In genomic region chr10:98373314-98373713, GRCm38 (mm10) we compare ENCODE assay signal across 28 mouse cellular contexts.
DNase-seq lines count a peak whose midpoint lies in the region; ATAC-seq and TF ChIP-seq lines count a peak whose summit lies in the region.
"Had no signal": no experiment of that assay in that cellular context is flagged by ENCODE, and none has a peak within 500 bp of the region (broad histone marks: within the 10 kb centered on the region; RNA-seq: fewer than 3 reads in every experiment).

No protein-coding gene starts in this region.

- TF ChIP-seq POLR2A in limb, embryonic 14.5 days (IDR thresholded peaks at IDR 0.05; ENCODE audit: borderline replicate concordance, extremely low read depth, insufficient read depth, insufficient read length), result no peak

- DNase-seq in neural tube, embryonic 10.5 days (ENCODE audit: extremely low spot score, low spot score), result no peak
- peak; percentile 18 for DNase-seq in NIH3T3 (ENCODE audit: low read depth)
- peak; percentile 16 for DNase-seq in embryo, embryonic 11.5 days (ENCODE audit: low read depth, low spot score)
- DNase-seq in limb, embryonic 14.5 days (ENCODE audit: low spot score), result peak; percentile 9
- DNase-seq in layer of hippocampus, adult 8-10 months (ENCODE audit: low spot score in 2 of 2), result no peak
- DNase-seq in left cerebral cortex, postnatal 4 days, result no peak
- DNase-seq in hindbrain, embryonic 11.5 days (ENCODE audit: low spot score), result no peak
- DNase-seq: adrenal gland, postnatal 14 days; B cell, adult 2 months; cerebellum, adult 2 months; gastrocnemius, postnatal 14 days; kidney, adult 2 months; kidney, postnatal 14 days; midbrain, embryonic 14.5 days; thymus, adult 18-20 months; thymus, postnatal 4 days had no signal

- H3K4me2 ChIP-seq in neural tube, embryonic 15.5 days, result no peak overlapping the region
- no peak overlapping the region for H3K4me2 ChIP-seq in limb, embryonic 14.5 days (replicated peaks; ENCODE audit: low read depth, low read length, severe bottlenecking)
- H3K4me2 ChIP-seq in hindbrain, embryonic 11.5 days (replicated peaks; ENCODE audit: low read depth, low read length), result no peak overlapping the region
- H3K4me2 ChIP-seq: embryonic facial prominence, embryonic 13.5 days; forebrain, embryonic 13.5 days; hindbrain, embryonic 14.5 days; limb, embryonic 15.5 days; lung, embryonic 14.5 days; neural tube, embryonic 13.5 days had no signal

- no peak overlapping the region for H3K4me3 ChIP-seq in neural tube, embryonic 15.5 days (replicated peaks)
- no peak overlapping the region for H3K4me3 ChIP-seq in limb, embryonic 14.5 days (replicated peaks; ENCODE audit: low read length)
- H3K4me3 ChIP-seq in hindbrain, embryonic 11.5 days (ENCODE audit: low read depth, low read length), result no peak overlapping the region
- H3K4me3 ChIP-seq: embryonic facial prominence, embryonic 13.5 days; erythroblast, embryonic 14.5 days; forebrain, embryonic 13.5 days; limb, embryonic 15.5 days; megakaryocyte, embryonic 14.5 days; neural tube, embryonic 13.5 days had no signal

- no peak overlapping the region for H3K9ac ChIP-seq in neural tube, embryonic 15.5 days (replicated peaks)
- H3K9ac ChIP-seq in limb, embryonic 14.5 days (ENCODE audit: low read depth, low read length, severe bottlenecking), result no peak overlapping the region
- H3K9ac ChIP-seq in hindbrain, embryonic 11.5 days (ENCODE audit: low read depth, low read length), result no peak overlapping the region
- H3K9ac ChIP-seq: embryonic facial prominence, embryonic 13.5 days; forebrain, embryonic 13.5 days; hindbrain, embryonic 14.5 days; limb, embryonic 15.5 days; liver, embryonic 14.5 days; lung, embryonic 14.5 days; neural tube, embryonic 13.5 days had no signal

- no peaks in the 10 kb centered on the region for H3K27me3 ChIP-seq in neural tube, embryonic 15.5 days (replicated peaks)
- no peaks in the 10 kb centered on the region for H3K27me3 ChIP-seq in limb, embryonic 14.5 days (ENCODE audit: control insufficient read depth, insufficient read depth, low read length)
- no peaks in the 10 kb centered on the region for H3K27me3 ChIP-seq in hindbrain, embryonic 11.5 days (ENCODE audit: control insufficient read depth, insufficient read depth, low read length)
- H3K27me3 ChIP-seq: CH12.LX; embryonic facial prominence, embryonic 13.5 days; forebrain, embryonic 13.5 days; limb, embryonic 15.5 days; megakaryocyte, embryonic 14.5 days; neural tube, embryonic 13.5 days had no signal

- H3K27ac ChIP-seq in neural tube, embryonic 15.5 days (replicated peaks), result peak overlapping the region; percentile 18; the same call in 1 of the 2 replicates
- H3K27ac ChIP-seq in limb, embryonic 14.5 days (replicated peaks; ENCODE audit: low read depth, low read length), result no peak overlapping the region
- no peak overlapping the region for H3K27ac ChIP-seq in hindbrain, embryonic 11.5 days (ENCODE audit: low read depth, low read length)
- H3K27ac ChIP-seq: embryonic facial prominence, embryonic 13.5 days; forebrain, embryonic 13.5 days; hindbrain, embryonic 14.5 days; limb, embryonic 15.5 days; liver, embryonic 14.5 days; neural tube, embryonic 13.5 days had no signal

- no peaks in the 10 kb centered on the region for H3K9me3 ChIP-seq in neural tube, embryonic 15.5 days (replicated peaks)
- no peaks in the 10 kb centered on the region for H3K9me3 ChIP-seq in limb, embryonic 14.5 days (ENCODE audit: control insufficient read depth, low read length)
- no peaks in the 10 kb centered on the region for H3K9me3 ChIP-seq in hindbrain, embryonic 11.5 days (ENCODE audit: control insufficient read depth, low read length)
- H3K9me3 ChIP-seq: embryonic facial prominence, embryonic 13.5 days; forebrain, embryonic 13.5 days; G1E; limb, embryonic 15.5 days; neural tube, embryonic 13.5 days had no signal

- no peaks in the 10 kb centered on the region for H3K4me1 ChIP-seq in neural tube, embryonic 15.5 days
- no peaks in the 10 kb centered on the region for H3K4me1 ChIP-seq in limb, embryonic 14.5 days (ENCODE audit: control insufficient read depth, insufficient read depth, low read length)
- no peaks in the 10 kb centered on the region for H3K4me1 ChIP-seq in hindbrain, embryonic 11.5 days (replicated peaks; ENCODE audit: control insufficient read depth, insufficient read depth, low read length)
- H3K4me1 ChIP-seq: embryonic facial prominence, embryonic 13.5 days; forebrain, embryonic 13.5 days; limb, embryonic 15.5 days; megakaryocyte, embryonic 14.5 days had no signal

- no peak for ATAC-seq in neural tube, embryonic 15.5 days (ENCODE audit: low FRiP score)
- ATAC-seq in limb, embryonic 14.5 days (ENCODE audit: low FRiP score, low read depth), result no peak
- ATAC-seq in hindbrain, embryonic 11.5 days (ENCODE audit: low FRiP score), result no peak
- ATAC-seq: forebrain, embryonic 13.5 days had no signal

- H3K36me3 ChIP-seq in neural tube, embryonic 15.5 days, result no peaks in the 10 kb centered on the region
- H3K36me3 ChIP-seq in limb, embryonic 14.5 days (ENCODE audit: control insufficient read depth, insufficient read depth, low read length), result no peaks in the 10 kb centered on the region
- no peaks in the 10 kb centered on the region for H3K36me3 ChIP-seq in hindbrain, embryonic 11.5 days (ENCODE audit: control insufficient read depth, insufficient read depth, low read length)
- H3K36me3 ChIP-seq: embryonic facial prominence, embryonic 13.5 days; G1E; limb, embryonic 15.5 days; neural tube, embryonic 13.5 days had no signal

- 44% methylated on average over 3 of the region's 3 CpGs for WGBS in neural tube, embryonic 15.5 days
- 23% methylated on average over 3 of the region's 3 CpGs for WGBS in limb, embryonic 14.5 days
- 80% methylated on average over 3 of the region's 3 CpGs for WGBS in hindbrain, embryonic 11.5 days

- intact Hi-C loops in left cerebral cortex, postnatal 4 days (cut with DNase I), result no loop called here

Comparison
In these comparisons a context has a peak if more than half of its experiments do, and no peak if none do; other contexts are left out.
1. DNase-seq: peak in NIH3T3 (single experiment), embryo, embryonic 11.5 days (single experiment) and limb, embryonic 14.5 days (single experiment); none in neural tube, embryonic 10.5 days (single experiment), layer of hippocampus, adult 8-10 months (0 of 2), left cerebral cortex, postnatal 4 days (single experiment) and hindbrain, embryonic 11.5 days (single experiment).